Mouse (Mus musculus): ENCODE measurements around the gene Psmb3. TPM values are rescaled to one million over a fixed set of nuclear protein-coding genes. Genes with fewer than 3 reads are reported as not detected.

The Psmb3 gene
- polyA plus RNA-seq, 1 experiment, result not detected

- peaks cover 30% of the 10 kb centered on the region for H3K4me1 ChIP-seq (ENCODE audit: control insufficient read depth, insufficient read depth, low read length)
- no peak for TF ChIP-seq CTCF (IDR thresholded peaks at IDR 0.05; ENCODE audit: insufficient read depth, low read depth, low read length)
- TF ChIP-seq POLR2A (IDR thresholded peaks at IDR 0.05; ENCODE audit: insufficient read depth, low read depth, low read length), result no peak
- H3K4me3 ChIP-seq (ENCODE audit: insufficient read depth, low read depth, low read length), result peak overlapping the region; percentile 80
- WGBS, result 8% methylated on average over 27 of the region's 27 CpGs
- peak overlapping the region; percentile 59; the same call in 1 of the 2 replicates for H3K27ac ChIP-seq (ENCODE audit: insufficient read depth, low read depth, low read length)
Observed at GRCm38 (mm10) chr11:97660734-97661647, 42.2 kb upstream of the Psmb3 start.

GRCm38 (mm10) chr11:97661648-97662133 is 41.5 kb upstream of the Psmb3 start:
- Histone ChIP-seq H3K4me1 (ENCODE audit: control insufficient read depth, insufficient read depth, low read length) (peaks cover 30% of the 10 kb centered on the region), H3K4me3 (ENCODE audit: insufficient read depth, low read depth, low read length) (peak overlapping the region; percentile 12; the same call in 1 of the 2 replicates), H3K27ac (ENCODE audit: insufficient read depth, low read depth, low read length) (no peak overlapping the region)
- TF ChIP-seq CTCF (IDR thresholded peaks at IDR 0.05; ENCODE audit: insufficient read depth, low read depth, low read length) (no peak), POLR2A (IDR thresholded peaks at IDR 0.05; ENCODE audit: insufficient read depth, low read depth, low read length) (no peak)
- WGBS, result under 1% methylated on average over 20 of the region's 20 CpGs

- TF ChIP-seq CTCF (IDR thresholded peaks at IDR 0.05; ENCODE audit: insufficient read depth, low read depth, low read length) (no peak), POLR2A (IDR thresholded peaks at IDR 0.05; ENCODE audit: insufficient read depth, low read depth, low read length) (no peak)
- Histone ChIP-seq H3K4me3 (ENCODE audit: insufficient read depth, low read depth, low read length) (peak overlapping the region; percentile 71), H3K27ac (ENCODE audit: insufficient read depth, low read depth, low read length) (no peak overlapping the region), H3K4me1 (ENCODE audit: control insufficient read depth, insufficient read depth, low read length) (peaks cover 30% of the 10 kb centered on the region)
- whole genome bisulfite sequencing, result 8% methylated on average over 21 of the region's 21 CpGs
Observed at GRCm38 (mm10) chr11:97662207-97662892, 40.8 kb upstream of the Psmb3 start.

- Histone ChIP-seq H3K27ac (ENCODE audit: insufficient read depth, low read depth, low read length) (peak within 1 kb of the TSS; percentile 19; the same call in 1 of the 2 replicates), H3K4me1 (ENCODE audit: control insufficient read depth, insufficient read depth, low read length) (peaks cover 31% of the 10 kb centered on the region), H3K4me3 (ENCODE audit: insufficient read depth, low read depth, low read length) (peak within 1 kb of the TSS; percentile 71)
- 1% methylated on average over 62 of the region's 76 CpGs for WGBS
- no peak for TF ChIP-seq CTCF (IDR thresholded peaks at IDR 0.05; ENCODE audit: insufficient read depth, low read depth, low read length)
- peak; percentile 18; the same call in 1 of the 2 replicates for TF ChIP-seq POLR2A (IDR thresholded peaks at IDR 0.05; ENCODE audit: insufficient read depth, low read depth, low read length)
Observed at GRCm38 (mm10) chr11:97662893-97663527, 40.2 kb upstream of the Psmb3 start, which contains the start of gene Mllt6. Mllt6 (plus strand) TSS chr11:97663414.

GRCm38 (mm10) chr11:97663528-97664338 is 39.5 kb upstream of the Psmb3 start:
- TF ChIP-seq CTCF (IDR thresholded peaks at IDR 0.05; ENCODE audit: insufficient read depth, low read depth, low read length) (no peak), POLR2A (IDR thresholded peaks at IDR 0.05; ENCODE audit: insufficient read depth, low read depth, low read length) (no peak)
- H3K4me1 ChIP-seq (ENCODE audit: control insufficient read depth, insufficient read depth, low read length), result peaks cover 36% of the 10 kb centered on the region
- under 1% methylated on average over 41 of the region's 57 CpGs for whole genome bisulfite sequencing
- H3K27ac ChIP-seq (ENCODE audit: insufficient read depth, low read depth, low read length), result peak overlapping the region; percentile 19; the same call in 1 of the 2 replicates
- peak overlapping the region; percentile 71 for H3K4me3 ChIP-seq (ENCODE audit: insufficient read depth, low read depth, low read length)

GRCm38 (mm10) chr11:97664339-97664665 is 38.9 kb upstream of the Psmb3 start:
- TF ChIP-seq CTCF (IDR thresholded peaks at IDR 0.05; ENCODE audit: insufficient read depth, low read depth, low read length) (no peak), POLR2A (IDR thresholded peaks at IDR 0.05; ENCODE audit: insufficient read depth, low read depth, low read length) (no peak)
- H3K4me3 ChIP-seq (ENCODE audit: insufficient read depth, low read depth, low read length), result peak overlapping the region; percentile 71
- peak overlapping the region; percentile 19; the same call in 1 of the 2 replicates for H3K27ac ChIP-seq (ENCODE audit: insufficient read depth, low read depth, low read length)
- WGBS, result 2% methylated on average over 8 of the region's 8 CpGs
- H3K4me1 ChIP-seq (ENCODE audit: control insufficient read depth, insufficient read depth, low read length), result peaks cover 40% of the 10 kb centered on the region

GRCm38 (mm10) chr11:97664771-97665240 is 38.4 kb upstream of the Psmb3 start:
- TF ChIP-seq POLR2A (IDR thresholded peaks at IDR 0.05; ENCODE audit: insufficient read depth, low read depth, low read length) (no peak), CTCF (IDR thresholded peaks at IDR 0.05; ENCODE audit: insufficient read depth, low read depth, low read length) (no peak)
- 33% methylated on average over 6 of the region's 6 CpGs for WGBS
- H3K27ac ChIP-seq (ENCODE audit: insufficient read depth, low read depth, low read length), result no peak overlapping the region
- H3K4me3 ChIP-seq (ENCODE audit: insufficient read depth, low read depth, low read length), result peak overlapping the region; percentile 23
- peaks cover 45% of the 10 kb centered on the region for H3K4me1 ChIP-seq (ENCODE audit: control insufficient read depth, insufficient read depth, low read length)

GRCm38 (mm10) chr11:97665431-97665830 is 37.8 kb upstream of the Psmb3 start:
- WGBS, result 88% methylated on average over 13 of the region's 13 CpGs
- Histone ChIP-seq H3K4me3 (ENCODE audit: insufficient read depth, low read depth, low read length) (no peak overlapping the region), H3K4me1 (ENCODE audit: control insufficient read depth, insufficient read depth, low read length) (peaks cover 51% of the 10 kb centered on the region), H3K27ac (ENCODE audit: insufficient read depth, low read depth, low read length) (no peak overlapping the region)
- TF ChIP-seq CTCF (IDR thresholded peaks at IDR 0.05; ENCODE audit: insufficient read depth, low read depth, low read length) (no peak), POLR2A (IDR thresholded peaks at IDR 0.05; ENCODE audit: insufficient read depth, low read depth, low read length) (no peak)

Data from olfactory bulb, adult 2 months (tissue).